Mouse (Mus musculus) liver, embryonic 14.5 days (tissue): ENCODE measurements at regions not wholly inside any gene's neighbourhood (a gene's known extent, or its start where the extent isn't known, plus 50 kb on each side); places are given as distances from the start of the nearest gene placed in this dataset.

Source experiments
- CTCF ChIP-seq: IDR thresholded peaks from 2 replicates; pipeline ENCODE4 v1.5.1; 2016; ENCODE audit warnings: antibody characterized with exemption, low read depth, control low read depth
- EP300 ChIP-seq: IDR thresholded peaks from 2 replicates; pipeline ENCODE4 v1.6.1; 2016; ENCODE audit warnings: antibody characterized with exemption, low read depth

GRCm38 (mm10) chr11:63545516-63545915, 376.6 kb downstream of the Hs3st3b1 start:
- TF ChIP-seq CTCF (no peak), EP300 (no peak)
